Mouse (Mus musculus): ENCODE results near the gene Rdx.

GRCm38 (mm10) chr9:52059788-52060187 is 12.8 kb downstream of the Rdx start:
- no peak for TF ChIP-seq POLR2A (IDR thresholded peaks at IDR 0.05; ENCODE audit: control insufficient read depth, extremely low read depth, insufficient read depth, low read length, poor library complexity)
- no peak for TF ChIP-seq CTCF (IDR thresholded peaks at IDR 0.05; ENCODE audit: borderline replicate concordance, control insufficient read depth, extremely low read depth, insufficient read depth, low read length, poor library complexity)

Measured in thymus, adult 2 months (tissue).